Mouse (Mus musculus): Measurements from ENCODE around the gene Gprc5b. TPM values are rescaled to one million over a fixed set of nuclear protein-coding genes. Genes with fewer than 3 reads are reported as not detected.

Gene Gprc5b
- 10 to 100 TPM; 59.1 to 70.6 TPM for total RNA-seq (2021)
- long read RNA-seq, experiment 1, full-length matches to known transcripts = 33 of 73 reads
- long read RNA-seq, experiment 1, partial matches to known transcripts = 3 of 73 reads
- long read RNA-seq, experiment 1, other reads (novel, unspliced or antisense) = 37 of 73 reads
- long read RNA-seq, experiment 2, full-length matches to known transcripts = 20 of 50 reads
- long read RNA-seq, experiment 2, partial matches to known transcripts = 2 of 50 reads
- long read RNA-seq, experiment 2, other reads (novel, unspliced or antisense) = 28 of 50 reads

GRCm38 (mm10) chr7:118995007-118995406, at the start of gene Gprc5b:
Gene Gprc5b (minus strand): TSS chr7:118995211.
- intact Hi-C loops (cut with DNase I) = loop anchor here (10.0 kb wide), 1 partner anchor 400 kb away; the partner anchor contains the start of gene Tmc5
- peak; percentile 61 to 76 for DNase-seq (ENCODE audit: low spot score in 2 of 2)

GRCm38 (mm10) chr7:119041502-119041901, 46.5 kb upstream of the Gprc5b start:
- intact Hi-C loops (cut with DNase I) = no loop called here
- DNase-seq (ENCODE audit: low spot score in 2 of 2) = no peak

- intact Hi-C loops (cut with DNase I) = no loop called here
- DNase-seq (ENCODE audit: low spot score in 2 of 2) = no peak
Observed at GRCm38 (mm10) chr7:119037581-119037980, 42.6 kb upstream of the Gprc5b start.

GRCm38 (mm10) chr7:119034243-119034961, 39.4 kb upstream of the Gprc5b start:
- no peak for DNase-seq (ENCODE audit: low spot score in 2 of 2)
- intact Hi-C loops (cut with DNase I) = no loop called here

- intact Hi-C loops (cut with DNase I) = loop anchor here (2.0 to 10.0 kb wide), 2 partner anchors 161 to 403 kb away; partner anchors contain the start of gene Gpr139
- peak; percentile 75 to 79 for DNase-seq (ENCODE audit: low spot score in 2 of 2)
Observed at GRCm38 (mm10) chr7:119023394-119023921, 28.4 kb upstream of the Gprc5b start.

- intact Hi-C loops (cut with DNase I) = loop anchor here (2.0 to 10.0 kb wide), 2 partner anchors 162 to 404 kb away; partner anchors contain the start of gene Gpr139
- peak in 1 of 2 experiments; percentile 21 for DNase-seq (ENCODE audit: low spot score in 2 of 2)
Observed at GRCm38 (mm10) chr7:119022238-119023156, 27.5 kb upstream of the Gprc5b start.

GRCm38 (mm10) chr7:119019537-119019936, 24.5 kb upstream of the Gprc5b start:
- peak; percentile 42 to 49 for DNase-seq (ENCODE audit: low spot score in 2 of 2)
- intact Hi-C loops (cut with DNase I) = loop anchor here (10.0 kb wide), 1 partner anchor 495 kb away; the partner anchor contains the start of gene Acsm5

GRCm38 (mm10) chr7:119015736-119016135, 20.7 kb upstream of the Gprc5b start:
- DNase-seq (ENCODE audit: low spot score in 2 of 2) = peak; percentile 35 to 64
- intact Hi-C loops (cut with DNase I) = loop anchor here (10.0 kb wide), 1 partner anchor 499 kb away; the partner anchor contains the start of gene Acsm5

- intact Hi-C loops (cut with DNase I) = loop anchor here (5.0 to 10.0 kb wide), 2 partner anchors 431 to 504 kb away; partner anchors contain the start of gene Acsm5
- DNase-seq (ENCODE audit: low spot score in 2 of 2) = peak; percentile 90
Observed at GRCm38 (mm10) chr7:119010854-119011529, 16.0 kb upstream of the Gprc5b start.

GRCm38 (mm10) chr7:119002501-119002900, 7.5 kb upstream of the Gprc5b start:
- DNase-seq (ENCODE audit: low spot score in 2 of 2) = no peak
- intact Hi-C loops (cut with DNase I) = no loop called here

- intact Hi-C loops (cut with DNase I) = no loop called here
- DNase-seq (ENCODE audit: low spot score in 2 of 2) = no peak
Observed at GRCm38 (mm10) chr7:119001965-119002364, 7.0 kb upstream of the Gprc5b start.

- intact Hi-C loops (cut with DNase I) = loop anchor here (10.0 kb wide), 1 partner anchor 405 kb away; the partner anchor contains the start of gene Tmc5
- DNase-seq (ENCODE audit: low spot score in 2 of 2) = no peak
Observed at GRCm38 (mm10) chr7:118999857-119000256, 4.8 kb upstream of the Gprc5b start.

GRCm38 (mm10) chr7:118996137-118996837, 1.3 kb upstream of the Gprc5b start:
- peak; percentile 83 to 90 for DNase-seq (ENCODE audit: low spot score in 2 of 2)

GRCm38 (mm10) chr7:118995671-118996070, 660 bp upstream of the Gprc5b start:
- no peak for DNase-seq (ENCODE audit: low spot score in 2 of 2)
- intact Hi-C loops (cut with DNase I) = loop anchor here (1.0 to 10.0 kb wide), 2 partner anchors 229 to 401 kb away; partner anchors contain the start of gene Tmc5

More at GRCm38 (mm10) chr7:118996137-118996837, 1.3 kb upstream of the Gprc5b start:
- intact Hi-C loops (cut with DNase I) = loop anchor here (1.0 to 10.0 kb wide), 2 partner anchors 230 to 401 kb away; partner anchors contain the start of gene Tmc5

GRCm38 (mm10) chr7:118994231-118994842, 674 bp downstream of the Gprc5b start:
- intact Hi-C loops (cut with DNase I) = loop anchor here (5.0 to 10.0 kb wide), 3 partner anchors 97 to 400 kb away; partner anchors contain the start of genes Iqck, Knop1 and Tmc5
- no peak for DNase-seq (ENCODE audit: low spot score in 2 of 2)

GRCm38 (mm10) chr7:118993597-118994230, 1.3 kb downstream of the Gprc5b start:
- DNase-seq (ENCODE audit: low spot score in 2 of 2) = no peak
- intact Hi-C loops (cut with DNase I) = loop anchor here (5.0 to 10.0 kb wide), 3 partner anchors 96 to 399 kb away; partner anchors contain the start of genes Iqck, Knop1 and Tmc5

All from left cerebral cortex, postnatal 14 days (tissue).